Mouse (Mus musculus): Measurements from ENCODE around the gene Kdm1a.

GRCm38 (mm10) chr4:136637563-136638229, 35.2 kb upstream of the Kdm1a start:
- no peak for TF ChIP-seq POLR2A (IDR thresholded peaks at IDR 0.05; ENCODE audit: borderline replicate concordance, insufficient read depth, low read length)
- TF ChIP-seq CTCF (IDR thresholded peaks at IDR 0.05; ENCODE audit: borderline replicate concordance, insufficient read depth, low read depth, low read length), result no peak

Measured in cerebellum, adult 2 months (tissue).